Mouse (Mus musculus) liver (tissue): ENCODE data around the gene Akr1c18.
A peak's percentile ranks its signal among the peaks of the same experiment; 100 is the strongest.
"Not testable (repeated sequence)": the region's sequence is repeated elsewhere in the genome, so short reads cannot be mapped to it uniquely, and the experiment has no call there.

Source experiments
- DNase-seq: peaks from one replicate; pipeline ENCODE4 v3.0.0-alpha.2; 2020; ENCODE audit warnings: mixed read lengths

The Akr1c18 gene

GRCm38 (mm10) chr13:4150518-4150917 lies at the start of gene Akr1c18:
Gene Akr1c18, minus strand, starts transcription at chr13:4150654.
- DNase-seq: no peak

- DNase-seq: no peak
These were observed 42.1 kb upstream of the Akr1c18 start for GRCm38 (mm10) chr13:4192511-4192910.

- DNase-seq: peak; percentile 28
These were observed 40.5 kb upstream of the Akr1c18 start, which contains the start of gene Akr1c13 for GRCm38 (mm10) chr13:4190904-4191303. Gene Akr1c13, plus strand, starts transcription at chr13:4191150.

- DNase-seq: no peak
These were observed 37.7 kb upstream of the Akr1c18 start for GRCm38 (mm10) chr13:4188174-4188573.

GRCm38 (mm10) chr13:4186641-4187411 lies 36.4 kb upstream of the Akr1c18 start:
- peak; percentile 8 for DNase-seq

DNA sequence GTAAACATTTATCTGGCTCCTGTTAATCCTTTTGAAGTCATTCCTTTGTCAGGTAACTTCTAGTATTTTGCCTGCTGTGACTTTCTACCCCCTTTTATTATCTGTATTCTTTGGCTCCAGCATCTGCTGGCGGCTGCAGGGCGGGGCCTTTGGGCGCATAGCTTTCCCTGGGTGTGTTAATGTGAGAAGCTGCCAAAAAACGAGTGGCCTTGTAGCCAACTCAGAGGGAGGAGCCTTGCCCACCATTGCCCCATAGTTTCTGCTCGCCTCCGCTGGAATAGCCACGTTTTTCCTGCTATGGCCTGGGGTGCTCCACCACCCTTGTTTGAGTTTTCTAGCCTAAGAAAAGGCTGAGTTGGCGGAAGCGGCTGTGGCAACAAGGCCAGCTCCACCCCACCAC lies 32.7 kb upstream of the Akr1c18 start:
- peak; percentile 7 for DNase-seq

DNA sequence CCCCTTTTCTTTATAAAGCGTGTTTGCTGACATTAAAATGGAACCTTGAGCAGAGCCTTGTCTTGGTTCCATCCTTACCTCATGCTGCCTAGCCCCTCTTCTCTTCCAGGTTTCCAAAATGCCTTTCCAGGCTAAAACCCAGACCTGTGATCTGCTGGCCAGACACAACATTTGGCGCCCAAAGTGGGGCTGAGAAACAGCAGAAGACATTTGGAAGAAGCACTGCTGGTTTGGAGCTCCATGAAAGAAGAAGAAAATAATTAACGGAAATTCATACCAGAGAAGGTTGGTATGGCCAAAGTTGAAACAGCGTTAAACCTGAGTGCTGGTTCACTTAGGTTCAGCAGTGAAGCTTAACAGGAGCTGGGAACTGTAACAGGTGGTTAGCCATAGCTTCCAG lies 30.9 kb upstream of the Akr1c18 start:
- not testable (repeated sequence) for DNase-seq

GRCm38 (mm10) chr13:4172978-4173377 lies 22.5 kb upstream of the Akr1c18 start:
- no peak for DNase-seq

GRCm38 (mm10) chr13:4168006-4168405 lies 17.6 kb upstream of the Akr1c18 start:
- DNase-seq: no peak

GRCm38 (mm10) chr13:4155286-4155685 lies 4.8 kb upstream of the Akr1c18 start:
- DNase-seq: no peak

GRCm38 (mm10) chr13:4153593-4153992 lies 3.1 kb upstream of the Akr1c18 start:
- DNase-seq: no peak

- DNase-seq: no peak
These were observed 2.5 kb upstream of the Akr1c18 start for GRCm38 (mm10) chr13:4152908-4153307.

DNA sequence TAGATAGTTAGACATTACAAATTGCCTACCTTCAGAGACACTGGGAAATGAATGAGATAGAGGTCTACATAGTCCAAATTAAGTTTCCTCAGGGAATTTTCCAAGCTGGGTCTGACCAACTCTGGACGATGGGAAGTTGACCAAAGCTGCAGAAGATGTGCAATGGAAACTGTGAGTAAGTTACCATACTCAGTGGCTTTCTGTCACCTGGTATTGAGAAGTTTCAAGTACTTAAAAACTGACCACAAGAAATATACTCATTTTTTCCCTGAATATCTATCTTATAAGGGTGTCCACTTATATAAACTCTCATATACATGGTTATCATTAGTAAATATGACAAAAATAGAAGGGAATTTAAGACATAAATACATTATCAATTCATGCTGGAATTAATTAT lies 6.2 kb downstream of the Akr1c18 start:
- no peak for DNase-seq

GRCm38 (mm10) chr13:4133070-4133469 lies 17.4 kb downstream of the Akr1c18 start:
- peak; percentile 7 for DNase-seq

- DNase-seq: no peak
These were observed 18.7 kb downstream of the Akr1c18 start for GRCm38 (mm10) chr13:4131721-4132120.

DNA sequence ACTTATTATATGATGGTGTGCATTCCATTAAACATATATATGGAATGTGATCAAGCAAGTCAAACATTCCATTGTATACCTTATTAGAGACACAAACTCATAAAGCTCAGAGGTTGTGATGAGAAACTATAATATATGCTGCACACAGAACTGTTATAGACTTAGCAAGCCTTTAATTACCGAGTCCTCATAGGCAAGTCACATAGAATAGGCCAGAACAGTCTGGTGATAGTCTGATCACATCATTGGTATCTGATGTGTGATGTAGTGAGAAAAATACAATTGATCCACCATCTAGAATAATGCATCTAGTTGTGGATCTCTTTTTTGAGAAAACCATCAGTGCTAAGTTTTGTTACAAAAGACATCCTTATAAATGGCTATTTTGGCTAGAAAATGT lies 19.1 kb downstream of the Akr1c18 start:
- DNase-seq: no peak

DNA sequence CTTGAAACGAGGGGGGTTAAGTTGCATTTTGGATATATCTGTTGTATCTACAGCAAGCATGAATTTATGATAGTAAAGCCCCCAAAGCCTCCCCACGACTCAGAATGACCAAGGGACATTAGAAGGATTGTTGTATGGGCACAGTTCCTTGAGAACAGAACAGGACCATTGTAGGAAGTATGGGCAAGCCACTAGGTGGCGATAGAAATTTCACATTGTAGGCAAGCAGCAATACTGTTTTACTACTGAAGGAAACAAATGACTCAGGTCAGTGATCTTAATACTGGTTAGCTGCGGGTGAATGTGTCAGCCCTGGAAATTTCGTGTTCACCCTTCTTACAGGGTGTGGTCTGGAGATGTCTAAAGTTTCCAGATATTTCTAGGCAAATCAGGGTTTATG lies 21.4 kb downstream of the Akr1c18 start:
- DNase-seq: no peak

- not testable (repeated sequence) for DNase-seq
These were observed 24.6 kb downstream of the Akr1c18 start for GRCm38 (mm10) chr13:4125846-4126245.

DNA sequence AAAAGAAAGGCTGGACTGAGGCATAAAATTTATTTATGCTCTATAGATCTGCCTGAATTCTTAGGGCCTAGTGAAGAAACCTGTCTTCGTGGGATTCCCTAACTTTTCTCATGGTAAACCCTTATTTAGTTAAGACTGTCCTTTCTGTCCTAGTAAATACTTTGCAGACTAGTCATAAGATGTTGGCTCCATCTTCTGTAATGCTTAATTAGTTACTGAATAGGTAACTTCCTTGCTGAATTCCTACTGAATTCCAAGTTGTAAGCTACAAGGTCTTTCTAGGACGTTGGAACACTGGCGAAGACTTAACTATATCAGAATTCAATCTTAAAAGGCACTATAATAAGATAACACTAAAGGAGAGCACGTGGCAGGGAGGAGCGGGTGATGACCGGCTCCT lies 26.0 kb downstream of the Akr1c18 start:
- not testable (repeated sequence) for DNase-seq

- DNase-seq: no peak
These were observed 27.3 kb downstream of the Akr1c18 start for GRCm38 (mm10) chr13:4123146-4123545.

GRCm38 (mm10) chr13:4119181-4119904 lies 31.1 kb downstream of the Akr1c18 start:
- no peak for DNase-seq

GRCm38 (mm10) chr13:4110281-4111188 lies 39.9 kb downstream of the Akr1c18 start:
- DNase-seq: peak; percentile 52

DNA sequence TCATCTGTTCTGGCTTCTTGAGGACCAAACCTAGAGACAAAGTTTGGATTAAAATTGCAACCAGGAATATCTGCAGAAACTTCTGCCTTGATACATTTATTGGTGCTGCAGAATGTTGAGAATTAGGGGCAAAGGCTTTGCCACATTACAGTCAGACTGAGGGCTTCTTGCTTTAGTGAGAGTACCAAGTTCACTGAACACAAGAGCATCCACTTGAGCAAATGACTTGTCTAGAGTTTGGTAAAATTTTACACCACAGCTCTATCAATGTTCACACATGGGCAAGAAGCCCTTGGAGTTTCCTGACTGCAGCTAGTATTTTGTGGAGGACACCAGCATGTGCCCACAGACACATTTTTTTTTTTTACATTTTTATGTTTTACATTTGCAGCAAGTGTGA lies 47.7 kb downstream of the Akr1c18 start:
- DNase-seq: no peak
